ENCODE assay signal across 24 mouse cellular contexts in the genomic region with DNA sequence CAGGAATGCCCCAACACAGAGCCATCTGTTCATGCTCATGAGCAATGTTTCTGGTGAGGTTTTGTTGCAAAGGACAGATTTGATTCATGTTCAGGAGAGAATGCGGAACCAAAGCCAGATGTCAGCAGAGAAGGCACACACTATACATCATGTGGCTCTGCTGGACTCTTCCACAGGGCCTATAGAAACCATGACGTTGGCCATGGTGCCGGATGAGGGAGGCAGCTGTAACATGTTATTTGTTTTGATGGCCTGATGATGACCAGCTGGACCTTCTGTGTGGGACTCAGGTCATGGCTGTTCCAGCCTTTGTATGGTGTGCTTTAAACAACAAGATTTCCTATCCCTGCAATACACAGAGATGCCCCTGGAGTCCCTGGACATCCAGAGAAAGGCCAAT.
DNase-seq lines count a peak whose midpoint lies in the region; ATAC-seq and TF ChIP-seq lines count a peak whose summit lies in the region.
"Had no signal": no experiment of that assay in that cellular context is flagged by ENCODE, and none has a peak within 500 bp of the region (broad histone marks: within the 10 kb centered on the region; RNA-seq: fewer than 3 reads in every experiment).

No protein-coding gene starts in this region.

- H3K4me1 ChIP-seq in kidney, embryonic 16.5 days (ENCODE audit: insufficient read depth, low read length): peaks cover 5% of the 10 kb centered on the region; the same call in 1 of the 2 replicates
- H3K4me1 ChIP-seq in lung, embryonic 16.5 days (replicated peaks; ENCODE audit: control insufficient read depth, insufficient read depth, low read length): no peaks in the 10 kb centered on the region
- no peaks in the 10 kb centered on the region for H3K4me1 ChIP-seq in lung, adult 2 months (ENCODE audit: control insufficient read depth, insufficient read depth, low read length)
- H3K4me1 ChIP-seq in liver, embryonic 11.5 days (replicated peaks; ENCODE audit: control insufficient read depth, insufficient read depth, low read length): no peaks in the 10 kb centered on the region
- H3K4me1 ChIP-seq: embryonic facial prominence, embryonic 10.5 days; heart, embryonic 13.5 days; midbrain, embryonic 12.5 days; neural tube, embryonic 12.5 days had no signal

- no peak overlapping the region for H3K9ac ChIP-seq in kidney, embryonic 16.5 days (replicated peaks; ENCODE audit: low read length)
- H3K9ac ChIP-seq in lung, embryonic 16.5 days (ENCODE audit: low read length): no peak overlapping the region
- no peak overlapping the region for H3K9ac ChIP-seq in liver, embryonic 11.5 days (ENCODE audit: low read depth, low read length)
- H3K9ac ChIP-seq: forebrain, embryonic 15.5 days; heart, embryonic 13.5 days; hindbrain, embryonic 12.5 days; liver, postnatal 0 days; midbrain, embryonic 12.5 days; neural tube, embryonic 12.5 days had no signal

- 0 out of 2 replicates have a peak, but pooled peaks cover 3% of the 10 kb centered on the region for H3K9me3 ChIP-seq in kidney, embryonic 16.5 days (ENCODE audit: low read length)
- H3K9me3 ChIP-seq in lung, embryonic 16.5 days (ENCODE audit: control insufficient read depth, low read length): no peaks in the 10 kb centered on the region
- H3K9me3 ChIP-seq in liver, embryonic 11.5 days (ENCODE audit: control insufficient read depth, low read length): no peaks in the 10 kb centered on the region
- H3K9me3 ChIP-seq: embryonic facial prominence, embryonic 10.5 days; forebrain, embryonic 15.5 days; hindbrain, embryonic 12.5 days; midbrain, embryonic 12.5 days; neural tube, embryonic 12.5 days had no signal

- TF ChIP-seq CTCF in lung, adult 2 months (IDR thresholded peaks at IDR 0.05; ENCODE audit: insufficient read depth, low read length): no peak

- no peaks in the 10 kb centered on the region for H3K36me3 ChIP-seq in kidney, embryonic 16.5 days (ENCODE audit: insufficient read depth, low read length)
- no peaks in the 10 kb centered on the region for H3K36me3 ChIP-seq in lung, embryonic 16.5 days (ENCODE audit: control insufficient read depth, insufficient read depth, low read length)
- no peaks in the 10 kb centered on the region for H3K36me3 ChIP-seq in liver, embryonic 11.5 days (ENCODE audit: control insufficient read depth, insufficient read depth, low read length)
- H3K36me3 ChIP-seq: embryonic facial prominence, embryonic 10.5 days; forebrain, embryonic 15.5 days; heart, embryonic 13.5 days; hindbrain, embryonic 12.5 days; midbrain, embryonic 12.5 days; neural tube, embryonic 12.5 days had no signal

- no peak overlapping the region for H3K4me3 ChIP-seq in kidney, embryonic 16.5 days (ENCODE audit: low read length)
- H3K4me3 ChIP-seq in lung, embryonic 16.5 days (ENCODE audit: low read length): no peak overlapping the region
- no peak overlapping the region for H3K4me3 ChIP-seq in lung, adult 2 months (replicated peaks; ENCODE audit: extremely low read depth, low read depth, low read length)
- H3K4me3 ChIP-seq in liver, embryonic 11.5 days (ENCODE audit: low read depth, low read length): no peak overlapping the region
- H3K4me3 ChIP-seq: embryonic facial prominence, embryonic 10.5 days; forebrain, embryonic 15.5 days; heart, embryonic 13.5 days; hindbrain, embryonic 12.5 days; midbrain, embryonic 12.5 days; neural tube, embryonic 12.5 days had no signal

- TF ChIP-seq POLR2A in lung, adult 2 months (IDR thresholded peaks at IDR 0.05; ENCODE audit: borderline replicate concordance, extremely low read depth, low read depth, low read length): no peak

- ATAC-seq in kidney, embryonic 16.5 days (ENCODE audit: low FRiP score, low TSS enrichment): peak; percentile 91
- ATAC-seq in lung, embryonic 16.5 days (ENCODE audit: low read depth): peak; percentile 47; the same call in 1 of the 2 replicates
- no peak for ATAC-seq in liver, embryonic 11.5 days (replicated peaks; ENCODE audit: low FRiP score)
- ATAC-seq: forebrain, embryonic 15.5 days; liver, postnatal 0 days had no signal

- no peak overlapping the region for H3K4me2 ChIP-seq in kidney, embryonic 16.5 days (replicated peaks; ENCODE audit: low read depth, low read length)
- no peak overlapping the region for H3K4me2 ChIP-seq in lung, embryonic 16.5 days (ENCODE audit: low read depth, low read length)
- H3K4me2 ChIP-seq in liver, embryonic 11.5 days: no peak overlapping the region
- H3K4me2 ChIP-seq: forebrain, embryonic 15.5 days; heart, embryonic 13.5 days; hindbrain, embryonic 12.5 days; midbrain, embryonic 12.5 days; neural tube, embryonic 12.5 days had no signal

- H3K27ac ChIP-seq in kidney, embryonic 16.5 days (ENCODE audit: low read length): peak overlapping the region; percentile 48; the same call in 1 of the 2 replicates
- H3K27ac ChIP-seq in lung, embryonic 16.5 days (ENCODE audit: low read length): no peak overlapping the region
- no peak overlapping the region for H3K27ac ChIP-seq in liver, embryonic 11.5 days (ENCODE audit: low read depth, low read length)
- H3K27ac ChIP-seq: embryonic facial prominence, embryonic 10.5 days; forebrain, embryonic 15.5 days; heart, embryonic 13.5 days; hindbrain, embryonic 12.5 days; macrophage; midbrain, embryonic 12.5 days; neural tube, embryonic 12.5 days had no signal

- DNase-seq in heart, adult 11 months: peak; percentile 82
- no peak for DNase-seq in heart, adult 9 months (ENCODE audit: low spot score in 2 of 2)
- no peak for DNase-seq in kidney, adult 11 months
- no peak for DNase-seq in lung, adult 2 months
- DNase-seq in mesoderm, embryonic 11.5 days (ENCODE audit: low read depth, low spot score): peak; percentile 71
- DNase-seq in liver, embryonic 11.5 days (ENCODE audit: low spot score): no peak
- DNase-seq: adrenal gland, postnatal 10 days; cerebellum, adult 18-20 months; cerebellum, postnatal 25 days; gastrocnemius, postnatal 14 days; heart, adult 18-20 months; heart, postnatal 14 days; liver, postnatal 0 days; thymus, adult 2 months; thymus, postnatal 4 days had no signal

- WGBS in kidney, embryonic 16.5 days: 52% methylated on average over 3 of the region's 3 CpGs
- 57% methylated on average over 3 of the region's 3 CpGs for WGBS in lung, embryonic 16.5 days
- 83% methylated on average over 3 of the region's 3 CpGs for WGBS in lung, adult 2 months
- WGBS in liver, embryonic 11.5 days: 77% methylated on average over 3 of the region's 3 CpGs

- no peaks in the 10 kb centered on the region for H3K27me3 ChIP-seq in kidney, embryonic 16.5 days (ENCODE audit: insufficient read depth, low read length)
- H3K27me3 ChIP-seq in lung, embryonic 16.5 days (ENCODE audit: control insufficient read depth, insufficient read depth, low read depth, low read length): no peaks in the 10 kb centered on the region
- H3K27me3 ChIP-seq in liver, embryonic 11.5 days (replicated peaks; ENCODE audit: control insufficient read depth, insufficient read depth, low read length): no peaks in the 10 kb centered on the region
- H3K27me3 ChIP-seq: forebrain, embryonic 15.5 days; heart, embryonic 13.5 days; hindbrain, embryonic 12.5 days; midbrain, embryonic 12.5 days; neural tube, embryonic 12.5 days had no signal

Comparison
In these comparisons a context has a peak if more than half of its experiments do, and no peak if none do; other contexts are left out.
1. DNase-seq: peak in heart, adult 11 months (single experiment) and mesoderm, embryonic 11.5 days (single experiment); none in heart, adult 9 months (0 of 2), kidney, adult 11 months (single experiment), lung, adult 2 months (single experiment) and liver, embryonic 11.5 days (single experiment).